Mouse (Mus musculus) 416B (cell line): Measurements from ENCODE around the gene Fzd4.

Experiments used
- DNase-seq: peaks from one replicate; pipeline ENCODE4 v3.0.0; 2011; ENCODE audit warnings: low read depth

The Fzd4 gene

GRCm38 (mm10) chr7:89401136-89401858 lies 2.9 kb upstream of the Fzd4 start:
- DNase-seq, result no peak

GRCm38 (mm10) chr7:89401936-89402335 lies 2.2 kb upstream of the Fzd4 start:
- no peak for DNase-seq

- peak; percentile 75 for DNase-seq
Measured at GRCm38 (mm10) chr7:89403053-89403972, 842 bp upstream of the Fzd4 start.

GRCm38 (mm10) chr7:89404734-89405440 lies 732 bp downstream of the Fzd4 start:
- no peak for DNase-seq

GRCm38 (mm10) chr7:89406011-89406410 lies 1.9 kb downstream of the Fzd4 start:
- DNase-seq, result no peak

- DNase-seq, result no peak
Measured at GRCm38 (mm10) chr7:89407006-89407940, 3.1 kb downstream of the Fzd4 start.

DNA sequence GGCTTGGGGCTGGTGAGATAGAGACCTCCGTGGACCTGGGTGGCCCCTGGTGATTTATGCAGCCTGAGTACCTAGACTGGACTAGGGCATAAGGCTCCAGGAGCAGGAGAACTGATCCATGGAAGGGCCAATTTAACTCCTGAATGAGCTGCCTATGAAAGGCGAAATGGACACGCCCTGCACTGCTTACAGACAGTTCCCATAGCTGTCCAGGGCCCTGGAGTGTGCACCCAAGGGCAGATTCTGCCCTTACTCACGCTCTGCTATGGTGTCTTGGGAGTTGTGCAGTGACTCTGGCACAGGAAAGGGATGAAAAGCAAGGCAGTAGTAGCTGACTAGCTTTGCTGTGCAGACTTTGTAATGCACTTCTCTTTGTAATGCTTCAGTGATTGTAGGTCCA lies 6.1 kb downstream of the Fzd4 start:
- no peak for DNase-seq

- DNase-seq, result peak; percentile 95
Measured at GRCm38 (mm10) chr7:89411346-89411745, 7.2 kb downstream of the Fzd4 start.

DNA sequence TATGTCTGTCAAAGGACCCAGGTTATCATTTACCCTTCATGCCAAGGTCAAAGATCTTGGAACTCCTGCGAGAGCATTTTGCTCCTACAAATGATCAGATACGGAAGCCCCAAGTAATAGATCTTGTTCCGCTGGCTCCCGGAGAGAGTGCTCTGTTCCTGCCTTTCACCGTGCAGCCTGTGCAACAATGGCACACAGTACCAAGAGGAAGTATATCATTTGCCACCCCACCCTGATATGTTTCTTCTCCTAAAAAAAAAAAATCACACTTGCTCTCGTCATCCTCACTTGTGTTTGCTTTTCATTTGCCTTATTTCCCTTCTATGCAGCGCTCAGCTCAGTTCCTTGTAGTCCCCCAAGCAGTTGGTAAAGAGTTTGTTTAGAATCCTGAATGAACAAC lies 7.9 kb downstream of the Fzd4 start:
- DNase-seq, result no peak

DNA sequence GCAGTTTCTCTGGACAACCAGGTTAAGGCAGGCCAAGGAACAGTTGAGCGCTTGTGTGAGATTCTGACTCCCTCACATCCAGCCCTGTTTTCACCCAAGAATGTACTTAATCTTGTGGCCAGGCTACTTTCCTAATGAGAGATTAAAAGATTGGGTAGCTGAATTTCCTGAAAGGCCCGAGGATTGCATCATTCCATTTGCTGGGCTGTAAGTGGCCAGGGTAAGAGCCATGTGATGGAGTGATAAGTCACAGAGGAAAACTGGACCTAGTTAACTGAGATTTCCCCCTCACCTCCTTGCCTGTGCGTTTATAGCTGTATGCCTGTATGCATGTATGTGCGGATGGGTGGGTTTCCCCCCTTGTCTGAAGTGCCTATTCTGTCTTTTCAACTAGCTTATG lies 11.9 kb downstream of the Fzd4 start:
- peak; percentile 90 for DNase-seq

DNA sequence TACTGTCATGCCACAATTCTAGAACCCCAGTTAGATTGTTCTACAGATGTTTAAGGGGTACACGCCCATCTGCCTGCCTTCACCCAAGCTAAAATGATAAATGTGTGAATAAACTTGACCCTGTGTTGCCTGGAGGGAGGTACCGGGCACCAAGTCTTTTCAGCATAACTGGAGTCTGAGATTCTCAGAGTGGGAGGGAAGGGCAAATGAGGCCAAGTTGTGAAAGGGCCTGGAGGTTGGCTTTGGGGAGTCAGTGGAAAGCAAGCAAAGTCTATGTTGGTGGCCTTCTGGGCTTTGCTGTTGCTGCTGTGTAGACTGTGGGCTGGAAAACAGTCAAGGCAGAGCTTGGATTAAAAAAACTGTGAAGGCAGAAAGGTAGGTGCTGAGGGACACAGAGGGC lies 13.6 kb downstream of the Fzd4 start:
- no peak for DNase-seq

DNA sequence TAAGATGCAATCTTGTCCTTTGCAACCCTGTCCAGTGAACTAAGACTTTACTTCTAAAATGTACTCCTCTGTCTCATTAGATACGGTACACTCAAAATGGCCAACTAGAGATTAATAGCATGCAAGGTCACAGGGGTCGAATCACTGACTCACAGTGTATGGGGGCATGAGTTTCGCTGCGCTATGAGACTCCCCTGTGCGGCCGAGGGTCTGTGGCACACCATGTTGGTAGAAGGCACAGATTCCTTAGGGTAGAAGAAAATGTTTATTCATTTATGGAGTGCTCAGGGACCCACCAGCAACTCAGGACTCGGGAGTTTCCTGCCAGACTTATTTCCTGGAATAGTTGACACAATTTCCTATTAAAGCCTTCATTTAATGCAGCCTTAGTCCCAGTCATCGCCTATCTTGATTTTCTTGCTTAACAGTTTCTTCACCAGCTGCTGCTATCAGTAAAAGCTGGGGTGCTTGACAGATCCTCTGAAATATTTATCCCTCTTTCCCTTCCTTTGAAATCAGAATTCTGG lies 14.0 kb downstream of the Fzd4 start:
- DNase-seq, result no peak

- peak; percentile 71 for DNase-seq
Measured at GRCm38 (mm10) chr7:89418917-89419679, 14.9 kb downstream of the Fzd4 start.

DNA sequence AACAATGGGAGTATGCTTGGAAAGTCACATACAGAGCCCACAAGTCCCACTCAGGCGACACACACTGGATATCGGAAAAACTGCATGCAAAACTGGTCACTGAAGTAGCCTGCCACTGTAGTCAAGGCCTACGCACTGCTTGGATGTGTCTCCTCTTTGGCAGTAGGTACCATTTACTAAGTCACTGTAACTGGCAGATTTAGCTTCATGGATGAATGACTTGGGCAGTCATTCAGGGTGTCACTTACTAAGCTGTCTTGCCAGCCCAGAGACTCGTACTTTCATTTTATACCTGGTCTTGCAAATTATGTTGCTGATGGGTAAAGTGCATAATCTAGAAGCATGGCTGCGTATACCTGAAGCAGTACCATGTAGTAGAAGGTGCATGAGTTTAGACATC lies 17.1 kb downstream of the Fzd4 start:
- DNase-seq, result no peak

DNA sequence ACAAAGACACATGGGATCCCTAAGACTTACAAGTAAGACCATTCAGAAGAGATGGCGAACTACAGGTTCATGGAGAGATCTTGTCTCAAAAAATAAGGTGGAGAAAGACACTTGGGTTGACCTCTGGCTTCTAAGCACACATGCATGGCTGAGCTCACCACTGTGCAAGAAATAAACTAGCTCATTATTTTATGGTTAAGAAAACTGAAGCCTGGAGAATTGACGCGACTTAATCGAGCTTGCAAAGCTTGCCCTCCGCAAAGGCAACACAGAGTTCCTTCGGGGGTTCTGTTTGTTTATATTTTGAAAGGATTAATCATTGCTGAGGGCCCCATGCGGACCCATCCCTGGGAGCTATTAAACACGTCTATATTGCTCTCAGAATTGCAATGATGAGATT lies 18.5 kb downstream of the Fzd4 start:
- DNase-seq, result no peak

DNA sequence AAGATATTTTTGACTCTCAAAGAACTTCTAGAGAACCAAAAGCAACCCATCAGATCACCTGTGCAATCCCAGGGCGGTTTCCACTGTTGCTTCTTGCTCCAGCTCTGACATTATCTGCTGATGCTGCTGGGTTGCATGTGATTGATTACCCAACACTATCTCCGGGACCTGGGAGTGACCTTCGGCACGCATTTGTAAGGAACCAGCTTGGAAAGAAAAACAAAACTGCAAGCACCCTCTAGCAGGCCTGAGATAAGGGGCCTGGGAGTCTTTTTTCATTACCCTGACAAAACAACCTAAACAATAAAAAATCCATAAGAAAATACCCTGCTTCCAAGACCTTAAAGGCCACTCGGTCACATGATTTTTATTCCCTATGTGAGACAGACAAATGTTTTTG lies 19.0 kb downstream of the Fzd4 start:
- no peak for DNase-seq

GRCm38 (mm10) chr7:89423688-89424255 lies 19.6 kb downstream of the Fzd4 start:
- DNase-seq, result no peak

- DNase-seq, result no peak
Measured at GRCm38 (mm10) chr7:89424659-89425058, 20.5 kb downstream of the Fzd4 start.

DNA sequence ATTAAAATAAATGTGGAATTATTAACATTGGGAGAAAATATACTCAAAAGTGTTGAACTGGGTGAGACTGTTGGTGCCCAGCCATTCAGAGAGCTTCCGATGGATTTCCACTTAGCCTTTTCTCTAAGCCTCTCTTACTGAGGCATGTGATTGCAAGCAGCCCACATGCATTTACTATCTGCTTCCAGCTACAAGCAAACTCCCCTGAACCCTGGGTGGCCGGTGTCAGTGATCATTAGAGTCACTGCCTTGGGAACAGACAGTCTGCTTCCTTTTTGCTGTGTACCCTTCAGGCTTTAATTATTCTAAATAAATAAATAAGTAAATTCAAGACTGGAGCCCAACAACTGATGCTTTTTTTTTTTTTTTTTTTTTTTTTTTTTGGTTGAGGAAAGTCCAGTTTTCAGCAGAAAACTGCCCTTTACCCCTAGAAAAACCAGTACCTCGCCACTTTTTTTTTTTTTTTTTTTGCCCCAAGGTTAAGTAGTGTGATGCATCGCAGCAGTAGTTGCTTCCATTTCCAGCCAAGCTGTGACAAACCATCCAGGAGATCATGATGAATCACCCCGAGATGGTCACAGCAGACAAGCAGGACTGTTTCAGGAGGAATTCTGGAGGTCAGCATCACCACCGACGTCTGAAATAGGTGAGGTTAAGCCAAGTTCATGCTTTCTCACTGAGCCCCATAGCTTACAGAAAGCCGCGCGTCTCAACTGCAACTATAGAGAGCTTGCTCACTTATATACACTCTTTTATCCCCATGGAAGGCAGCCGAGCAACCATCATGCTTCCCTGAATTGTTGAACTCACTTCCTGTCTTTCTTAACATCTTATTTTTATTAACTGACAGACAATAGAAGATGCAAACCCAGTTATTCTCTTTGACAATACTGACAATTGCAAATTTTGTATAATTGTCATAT lies 21.9 kb downstream of the Fzd4 start:
- no peak for DNase-seq
